Mouse (Mus musculus): ENCODE measurements around the gene Gm609. TPM values are rescaled to one million over a fixed set of nuclear protein-coding genes. Genes with fewer than 3 reads are reported as not detected.
"Not testable (repeated sequence)": the region's sequence is repeated elsewhere in the genome, so short reads cannot be mapped to it uniquely, and the experiment has no call there.

Gm609 gene
- total RNA-seq (2021) (under 1 TPM in 1 of 2 experiments, not detected in 1; 0.14 TPM), polyA plus RNA-seq (2012; rRNA removed) (not detected in 2 replicates)
- long read RNA-seq: 0 reads

GRCm38 (mm10) chr16:45492927-45493326, at the start of gene Gm609:
Gene Gm609, minus strand, starts transcription at chr16:45492969.
- DNase-seq: no peak

- DNase-seq: no peak
Measured at GRCm38 (mm10) chr16:45542108-45542507, 49.3 kb upstream of the Gm609 start.

GRCm38 (mm10) chr16:45538342-45538741, 45.6 kb upstream of the Gm609 start:
- DNase-seq: not testable (repeated sequence)

GRCm38 (mm10) chr16:45535009-45535408, 42.2 kb upstream of the Gm609 start, which contains the start of gene Slc9c1:
Gene Slc9c1, plus strand, starts transcription at chr16:45535309.
- no peak for DNase-seq

GRCm38 (mm10) chr16:45531950-45532349, 39.2 kb upstream of the Gm609 start, which contains the start of gene Gm17783:
Gene Gm17783, minus strand, starts transcription at chr16:45532050.
- no peak for DNase-seq

GRCm38 (mm10) chr16:45525551-45525950, 32.8 kb upstream of the Gm609 start:
- no peak for DNase-seq

GRCm38 (mm10) chr16:45495326-45495725, 2.6 kb upstream of the Gm609 start:
- peak; percentile 13 for DNase-seq

GRCm38 (mm10) chr16:45476991-45477390, 15.8 kb downstream of the Gm609 start:
- no peak for DNase-seq

- peak; percentile 7 for DNase-seq
Measured at GRCm38 (mm10) chr16:45471836-45472235, 20.9 kb downstream of the Gm609 start.

- no peak for DNase-seq
Measured at GRCm38 (mm10) chr16:45454762-45455161, 38.0 kb downstream of the Gm609 start.

- no peak for DNase-seq
Measured at GRCm38 (mm10) chr16:45437230-45437739, 55.5 kb downstream of the Gm609 start.

- DNase-seq: no peak
Measured at GRCm38 (mm10) chr16:45435591-45435990, 57.2 kb downstream of the Gm609 start.

GRCm38 (mm10) chr16:45427651-45428050, 65.1 kb downstream of the Gm609 start:
- no peak for DNase-seq

- DNase-seq: no peak
Measured at GRCm38 (mm10) chr16:45413497-45413896, 79.3 kb downstream of the Gm609 start.

- DNase-seq: not testable (repeated sequence)
Measured at GRCm38 (mm10) chr16:45409064-45409446, 83.7 kb downstream of the Gm609 start.

GRCm38 (mm10) chr16:45408425-45409063, 84.2 kb downstream of the Gm609 start, which contains the start of gene Cd200:
Gene Cd200, minus strand, starts transcription at chr16:45409053.
- peak; percentile 43 for DNase-seq

GRCm38 (mm10) chr16:45407645-45408400, 84.9 kb downstream of the Gm609 start:
- DNase-seq: no peak

GRCm38 (mm10) chr16:45407091-45407490, 85.7 kb downstream of the Gm609 start:
- no peak for DNase-seq

GRCm38 (mm10) chr16:45402951-45403350, 89.8 kb downstream of the Gm609 start:
- no peak for DNase-seq

GRCm38 (mm10) chr16:45402036-45402435, 90.7 kb downstream of the Gm609 start:
- no peak for DNase-seq

- no peak for DNase-seq
Measured at GRCm38 (mm10) chr16:45399947-45400555, 92.7 kb downstream of the Gm609 start.

GRCm38 (mm10) chr16:45399411-45399810, 93.4 kb downstream of the Gm609 start:
- DNase-seq: no peak

- DNase-seq: no peak
Measured at GRCm38 (mm10) chr16:45397440-45397839, 95.3 kb downstream of the Gm609 start.
